Mouse (Mus musculus): Measurements from ENCODE around the gene Ppat.

The Ppat gene

DNA sequence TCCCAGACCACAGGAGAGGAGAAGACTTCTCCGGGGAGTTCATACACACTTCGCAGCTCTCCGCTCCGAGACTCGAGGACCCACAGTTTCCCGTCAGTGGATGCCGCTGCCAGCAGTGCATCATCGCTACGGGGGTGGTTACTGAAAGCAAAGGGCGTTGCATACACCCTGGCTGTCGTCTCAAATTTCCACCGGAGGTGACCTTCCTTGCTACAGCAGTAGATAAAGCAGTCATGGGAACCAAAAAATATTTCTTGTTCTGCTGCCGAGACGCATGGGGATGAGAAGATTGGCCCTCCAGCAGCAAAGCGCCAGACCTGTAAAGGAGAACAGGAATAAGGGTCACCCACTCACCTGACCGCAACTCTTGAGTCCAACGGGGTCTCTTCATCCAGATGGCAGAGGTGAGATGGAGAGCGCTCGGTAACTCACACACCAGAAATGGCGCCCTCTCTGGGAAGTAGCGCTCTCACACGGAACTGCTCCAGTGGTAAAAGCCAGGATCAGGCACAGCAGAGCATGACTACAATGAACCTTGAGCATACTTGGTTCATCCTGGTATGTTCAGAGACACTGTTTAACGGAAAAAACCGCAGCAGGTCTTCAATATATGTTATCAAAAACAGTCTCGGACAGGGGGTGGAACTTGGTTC, 75.1 kb downstream of the Ppat start:
- DNase-seq (ENCODE audit: low spot score in 2 of 2): peak; percentile 44 to 67

DNA sequence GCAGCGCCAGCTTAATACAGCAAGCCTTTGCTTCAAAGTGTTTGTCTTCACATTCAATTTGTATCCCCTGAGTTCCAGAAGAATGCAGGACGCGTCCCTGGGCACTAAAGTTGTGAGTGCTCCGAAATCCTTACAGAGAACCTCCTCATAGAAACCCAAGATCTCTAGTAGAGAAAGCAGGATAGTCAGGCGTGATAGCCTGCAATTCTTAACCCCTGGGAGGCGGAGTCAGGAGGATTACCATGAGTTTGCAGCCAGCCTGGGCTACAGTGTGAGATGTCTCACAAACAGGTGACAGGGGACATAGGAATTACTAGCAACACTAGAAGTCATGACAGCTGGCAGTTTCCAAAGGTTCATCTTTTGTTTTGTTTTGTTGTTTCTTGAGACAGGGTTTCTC, 81.8 kb downstream of the Ppat start:
- DNase-seq (ENCODE audit: low spot score in 2 of 2): no peak

GRCm38 (mm10) chr5:76868693-76869286, 82.6 kb downstream of the Ppat start:
- DNase-seq (ENCODE audit: low spot score in 2 of 2): peak in 1 of 2 experiments; percentile 16

DNA sequence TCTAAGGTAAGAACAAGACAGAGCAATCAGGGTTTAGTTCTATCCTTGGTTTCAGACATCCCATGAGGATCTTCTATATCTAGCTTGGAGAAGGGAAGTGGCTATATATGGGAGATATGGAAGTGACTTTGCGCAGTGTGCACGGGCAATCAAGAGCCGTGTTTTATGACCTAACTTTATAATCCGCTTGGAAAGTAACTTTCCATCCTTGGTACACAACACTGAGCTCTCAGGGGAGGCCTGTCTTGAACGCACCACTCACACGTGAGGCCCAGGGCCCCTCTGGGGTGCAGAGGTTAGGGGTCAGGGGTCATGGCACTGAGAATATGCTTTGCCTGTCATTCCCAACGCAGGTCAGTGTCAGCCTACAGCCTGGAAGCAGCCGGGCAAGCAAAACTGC, 84.6 kb downstream of the Ppat start:
- DNase-seq (ENCODE audit: low spot score in 2 of 2): no peak

Data from heart, adult 9 months (tissue).